Mouse (Mus musculus) B cell, adult (primary cell): Measurements from ENCODE around the gene F10. TPM values are rescaled to one million over a fixed set of nuclear protein-coding genes. Genes with fewer than 3 reads are reported as not detected.

Experiments
- total RNA-seq: library from RNA; stranded (reverse); gene quantifications from 4 replicates; pipeline ENCODE4 v1.2.4, GENCODE M21; 2023; ENCODE audit not compliant: inconsistent age

F10 gene
- total RNA-seq, result not detected in 4 replicates

DNA sequence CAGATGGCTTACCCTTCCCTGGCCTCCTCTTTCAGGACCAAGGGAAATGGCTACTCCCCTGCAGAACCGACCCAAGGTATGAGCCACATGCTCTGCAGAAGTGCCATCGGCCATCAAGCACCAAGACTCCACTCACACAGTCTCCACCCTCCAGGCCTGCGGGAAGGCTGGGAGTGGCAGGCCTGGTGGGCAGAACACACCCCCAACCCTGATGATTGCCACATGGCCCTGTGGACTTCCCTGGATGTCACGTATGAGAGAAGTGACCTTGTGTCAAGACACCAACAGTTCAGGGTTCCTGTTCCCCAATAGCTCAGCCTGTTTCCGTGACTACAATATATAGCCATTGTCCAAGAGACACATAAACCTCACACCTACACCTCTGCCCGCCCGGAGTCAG, at the start of gene F10:
Gene F10, plus strand, starts transcription at position 294 of the 400 bp plus-strand sequence.

DNA sequence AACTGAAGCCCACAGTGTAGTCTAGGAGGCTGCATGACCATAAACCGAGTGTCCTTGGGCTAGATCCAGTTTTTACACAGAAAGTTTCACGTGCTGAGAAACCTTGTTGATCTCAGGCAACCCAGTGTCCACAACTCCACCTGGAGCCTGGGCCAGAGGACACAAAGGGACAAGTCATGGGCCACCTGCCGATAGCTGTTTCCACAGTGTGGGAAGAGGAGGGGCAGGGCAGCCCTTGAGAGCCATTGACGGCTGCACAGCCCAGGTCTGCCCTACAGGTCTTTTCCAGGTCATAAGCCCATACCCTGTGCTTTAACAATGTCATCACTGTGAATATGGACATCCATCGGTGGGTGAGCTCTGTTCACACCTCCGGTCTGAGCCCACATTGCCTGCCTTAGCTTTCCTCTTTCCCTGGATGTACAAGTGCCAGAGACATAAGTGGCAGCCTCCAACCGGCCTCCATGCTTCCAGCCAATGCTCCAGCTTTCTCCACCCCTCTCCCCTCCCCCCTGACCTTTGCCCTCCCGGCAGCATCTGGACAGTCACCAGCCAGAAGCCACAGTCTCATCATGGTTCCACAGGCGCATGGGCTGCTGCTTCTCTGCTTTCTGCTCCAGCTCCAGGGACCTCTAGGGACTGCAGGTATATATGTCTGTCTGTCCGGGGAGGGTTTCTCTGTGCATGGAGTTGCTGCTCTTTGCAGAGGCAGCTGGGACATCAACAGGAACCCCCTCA, 11.5 kb upstream of the F10 start, which contains the start of gene F7:
Gene F7, plus strand, starts transcription at position 548 of the 738 bp plus-strand sequence.

DNA sequence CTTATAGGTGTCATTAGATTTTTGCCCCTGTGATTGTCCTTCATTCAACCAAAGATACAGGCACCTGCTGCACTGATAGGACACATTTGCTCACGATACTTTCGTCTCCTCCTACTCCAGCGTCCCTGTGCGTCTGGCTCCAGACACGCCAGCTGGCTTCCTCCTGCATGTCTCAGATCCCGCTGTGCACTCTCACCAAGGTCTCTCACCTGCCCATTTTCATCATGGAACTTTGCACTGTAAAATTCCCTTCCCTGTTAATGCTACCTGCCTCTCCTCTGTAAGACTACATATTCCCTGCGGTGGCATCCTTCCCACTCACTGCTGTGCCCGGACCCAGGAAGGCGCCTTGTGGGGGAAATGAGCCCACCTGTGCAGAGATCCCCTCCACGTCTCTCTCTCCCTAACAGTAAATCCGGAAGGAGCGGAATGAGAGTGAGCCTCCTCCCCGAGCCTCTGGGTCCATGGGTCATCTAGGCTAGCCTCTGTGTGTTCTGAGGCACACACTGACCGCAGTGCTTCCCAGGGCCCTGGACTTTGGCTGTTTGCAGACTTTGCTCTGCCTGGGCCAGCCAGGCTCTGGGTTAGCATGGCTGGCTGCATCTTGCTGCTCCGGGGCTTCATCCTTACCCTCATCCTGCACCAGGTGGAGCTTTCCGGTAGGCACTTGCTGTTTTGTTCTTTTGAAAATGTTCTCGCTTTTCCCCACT, 23.5 kb downstream of the F10 start, which contains the start of gene Proz:
Gene Proz, plus strand, starts transcription at position 474 of the 710 bp plus-strand sequence.

DNA sequence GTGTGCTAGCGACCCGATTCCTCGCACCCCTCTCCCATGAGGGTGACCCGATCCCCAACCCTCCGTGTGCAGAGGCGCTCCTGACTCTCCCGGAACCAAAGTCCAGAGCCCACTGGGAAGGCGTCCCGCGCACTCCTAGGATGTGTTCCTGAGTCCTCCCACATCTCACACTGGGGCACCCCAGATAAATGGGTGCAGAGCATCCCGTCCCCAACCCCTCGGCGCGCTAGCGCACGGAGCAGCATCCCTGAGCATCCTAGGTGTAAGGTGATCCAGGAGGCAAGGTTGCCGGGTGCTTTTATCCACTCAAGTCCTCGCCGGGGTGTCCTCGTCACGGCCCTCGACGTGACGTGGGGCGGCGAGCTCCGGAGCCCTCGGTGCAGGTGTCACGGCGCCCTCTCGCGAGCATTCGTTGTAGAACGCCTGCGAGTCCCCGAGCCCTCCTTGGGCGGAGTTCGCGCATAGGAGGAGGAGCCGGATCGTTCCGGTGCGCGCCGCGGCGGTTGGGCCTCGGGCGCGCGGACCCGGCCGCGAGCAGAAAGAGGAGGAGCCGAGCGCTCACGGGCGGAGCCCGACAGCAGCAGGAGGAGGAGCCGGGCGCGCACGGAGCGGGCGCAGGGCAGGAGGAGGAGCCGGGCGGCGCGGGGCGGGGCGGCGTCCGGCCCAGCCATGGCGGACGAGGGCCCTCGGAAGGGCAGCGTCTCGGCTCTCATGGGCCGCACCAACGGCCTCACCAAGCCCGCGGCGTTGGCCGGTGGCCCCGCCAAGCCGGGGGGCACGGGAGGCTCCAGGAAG, 68.2 kb downstream of the F10 start, which contains the start of the genes Pcid2 and Cul4a:
Gene Pcid2, minus strand, starts transcription at position 373 of the 795 bp plus-strand sequence.
Gene Cul4a, plus strand, starts transcription at position 535 of the 795 bp plus-strand sequence.

Other genes with a start within 250 kb of the F10 start
- gene Mcf2l, start 163.5 kb upstream of the F10 start, total RNA-seq, result 0.21 to 0.26 TPM (median 0.26 TPM) in 3 of 4 replicates, not detected in the other
- gene F7, start 11.3 kb upstream of the F10 start, total RNA-seq, result not detected in 4 replicates
- not detected in 4 replicates for gene Proz, start 23.6 kb downstream of the F10 start, total RNA-seq
- gene Pcid2, start 68.2 kb downstream of the F10 start, total RNA-seq, result 31.2 to 39.0 TPM (median 38.1 TPM) in 4 replicates
- gene Cul4a, start 68.3 kb downstream of the F10 start, total RNA-seq, result 40.1 to 50.0 TPM (median 46.4 TPM) in 4 replicates
- gene Lamp1, start 121.9 kb downstream of the F10 start, total RNA-seq, result 138 to 148 TPM (median 140 TPM) in 4 replicates
- not detected in 4 replicates for gene Grtp1, start 163.3 kb downstream of the F10 start, total RNA-seq
- not detected in 4 replicates for gene Adprhl1, start 216.9 kb downstream of the F10 start, total RNA-seq